Mouse (Mus musculus): ENCODE results near the gene Gm12886. TPM values are rescaled to one million over a fixed set of nuclear protein-coding genes. Genes with fewer than 3 reads are reported as not detected.

Gene Gm12886
- not detected in 2 replicates for polyA plus RNA-seq (2015; fragmentation: Nextera tagmentation; extraction: Ambion mirVana)

- Histone ChIP-seq H3K4me1 (replicated peaks; ENCODE audit: control insufficient read depth, insufficient read depth, low read length) (no peaks in the 10 kb centered on the region), H3K4me2 (replicated peaks; ENCODE audit: low read depth) (no peak within 1 kb of the TSS), H3K9ac (ENCODE audit: low read depth, low read length) (no peak within 1 kb of the TSS), H3K4me3 (ENCODE audit: low read depth, low read length) (no peak within 1 kb of the TSS), H3K27ac (ENCODE audit: low read depth, low read length) (no peak within 1 kb of the TSS), H3K9me3 (ENCODE audit: control insufficient read depth) (no peaks in the 10 kb centered on the region), H3K27me3 (replicated peaks; ENCODE audit: control insufficient read depth, insufficient read depth, low read length) (no peaks in the 10 kb centered on the region), H3K36me3 (ENCODE audit: control insufficient read depth, insufficient read depth) (no peaks in the 10 kb centered on the region)
- ATAC-seq: no peak
- no peak for TF ChIP-seq CTCF (IDR thresholded peaks at IDR 0.05; ENCODE audit: low read depth)
- 60% methylated on average over 3 of the region's 3 CpGs for WGBS
These were observed at the start of gene Gm12886 for GRCm38 (mm10) chr4:121422999-121423398. TSS of gene Gm12886 (minus strand) at chr4:121423099.

Other genes with a start within 250 kb of the Gm12886 start
- 4.5 and 5.7 TPM in 2 replicates for gene Rlf, start 208.0 kb downstream of the Gm12886 start, polyA plus RNA-seq (2015; fragmentation: Nextera tagmentation; extraction: Ambion mirVana)
- not detected in 2 replicates for gene Gm12888, start 98.2 kb downstream of the Gm12886 start, polyA plus RNA-seq (2015; fragmentation: Nextera tagmentation; extraction: Ambion mirVana)
- gene Gm12887, start 199.0 kb upstream of the Gm12886 start, polyA plus RNA-seq (2015; fragmentation: Nextera tagmentation; extraction: Ambion mirVana): not detected in 2 replicates